Mouse (Mus musculus) bone marrow macrophage, adult 2 months (primary cell): Measurements from ENCODE around the gene Hira.

Source experiments
- CTCF ChIP-seq: IDR thresholded peaks from 2 replicates; pipeline ENCODE4 v1.5.1; 2012; ENCODE audit warnings: low read depth, mild to moderate bottlenecking, low read length, moderate library complexity
- POLR2A ChIP-seq: IDR thresholded peaks from 2 replicates; pipeline ENCODE4 v1.6.1; 2012; ENCODE audit warnings: mild to moderate bottlenecking, low read depth, low read length, borderline replicate concordance

DNA sequence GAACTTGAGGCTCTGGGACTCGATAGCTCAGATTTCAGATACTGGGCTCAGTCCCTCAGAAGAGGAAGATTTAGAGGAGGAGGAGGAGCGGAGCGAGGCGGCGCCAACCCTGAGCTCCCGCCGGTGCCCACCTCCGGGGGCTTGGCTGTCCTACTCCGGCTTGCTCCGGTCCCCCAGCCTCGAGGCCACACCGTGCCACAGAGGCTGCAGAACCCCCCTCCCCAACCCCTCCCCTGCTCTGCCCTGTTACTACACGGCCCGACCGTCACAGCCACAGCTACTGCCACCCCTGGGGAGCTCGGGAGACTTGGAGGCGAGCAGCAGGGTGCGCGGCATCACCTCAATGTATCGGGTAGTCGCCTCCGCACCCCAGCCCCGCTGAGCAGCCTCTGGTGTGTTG, 99.5 kb downstream of the Hira start:
- TF ChIP-seq POLR2A (no peak), CTCF (no peak)
